Mouse (Mus musculus) liver, embryonic 14.5 days (tissue): ENCODE measurements around the gene Dmwd. TPM values are rescaled to one million over a fixed set of nuclear protein-coding genes. Genes with fewer than 3 reads are reported as not detected.
A peak's percentile ranks its signal among the peaks of the same experiment; 100 is the strongest.

Experiments
- ATAC-seq: fragments of 200-750 bp; cut with Nextera tagmentation; 2 replicates; pipeline ENCODE4 v1.8.0; 2017; ENCODE audit warnings: moderate number of reproducible peaks, mild to moderate bottlenecking, moderate library complexity; ENCODE audit not compliant: insufficient read depth
- DNase-seq, 3 experiments: peaks; one replicate each; pipeline ENCODE4 v3.0.0-alpha.2; 2012 to 2013; ENCODE audit warnings: low read depth in 3 of 3, low spot score in 3 of 3
- H3K27ac ChIP-seq: fragments of 300-500 bp; sonication (generic); 2 replicates; pipeline ENCODE4 v1.5.1; 2014; ENCODE audit warnings: moderate library complexity, mild to moderate bottlenecking, control low read depth, inconsistent platforms
- H3K27me3 ChIP-seq: fragments of 300-500 bp; sonication (generic); 2 replicates; pipeline ENCODE4 v1.6.1; 2014; ENCODE audit warnings: mild to moderate bottlenecking, low read length, moderate library complexity; ENCODE audit not compliant: control insufficient read depth, insufficient read depth
- H3K36me3 ChIP-seq: fragments of 300-500 bp; sonication (generic); replicated peaks from 2 replicates; pipeline ENCODE4 v1.6.1; 2014; ENCODE audit warnings: low read depth; ENCODE audit not compliant: control insufficient read depth, insufficient read depth
- H3K4me1 ChIP-seq, 2 experiments: fragments of 200-500 bp in 1 of 2; fragments of 300-500 bp in 1 of 2; sonication (generic) in 1 of 2; replicated peaks; 2 replicates each; pipeline ENCODE4 v1.6.1; 2012 to 2014; ENCODE audit warnings: antibody characterized with exemption in 1 of 2, inconsistent platforms in 1 of 2, low read length in 1 of 2; ENCODE audit not compliant: control insufficient read depth in 2 of 2, insufficient read depth in 2 of 2
- H3K4me2 ChIP-seq: fragments of 300-500 bp; sonication (generic); 2 replicates; pipeline ENCODE4 v1.6.1; 2014; ENCODE audit warnings: low read depth, mild to moderate bottlenecking, control low read depth, moderate library complexity
- H3K4me3 ChIP-seq, 2 experiments: fragments of 200-500 bp in 1 of 2; fragments of 300-500 bp in 1 of 2; sonication (generic) in 1 of 2; 2 replicates each; pipeline ENCODE4 v1.5.1; 2012 to 2014; ENCODE audit warnings: low read depth in 2 of 2, low read length in 2 of 2, mild to moderate bottlenecking in 2 of 2, control low read depth in 1 of 2, inconsistent platforms in 1 of 2, moderate library complexity in 1 of 2; ENCODE audit not compliant: insufficient read depth in 1 of 2
- H3K9ac ChIP-seq: fragments of 300-500 bp; sonication (generic); replicated peaks from 2 replicates; pipeline ENCODE4 v1.6.1; 2014; ENCODE audit warnings: mild to moderate bottlenecking, control low read depth, moderate library complexity
- H3K9me3 ChIP-seq: fragments of 300-500 bp; sonication (generic); 2 replicates; pipeline ENCODE4 v1.6.1; 2016; ENCODE audit warnings: low read length, mixed read lengths; ENCODE audit not compliant: control insufficient read depth
- CTCF ChIP-seq: IDR thresholded peaks from 2 replicates; pipeline ENCODE4 v1.5.1; 2016; ENCODE audit warnings: antibody characterized with exemption, low read depth, control low read depth
- EP300 ChIP-seq: IDR thresholded peaks from 2 replicates; pipeline ENCODE4 v1.6.1; 2016; ENCODE audit warnings: antibody characterized with exemption, low read depth
- WGBS: fragments of 180-500 bp; shearing (Covaris S2); extraction: QIAGEN DNeasy Blood & Tissue Kit; methylation state at CpG from one replicate; pipeline ENCODE4 v1.1.7; 2014; ENCODE audit not compliant: insufficient replicate concordance; 5-methylcytosine and 5-hydroxymethylcytosine counted together
- polyA plus RNA-seq, 2 experiments: library from polyadenylated mRNA; depleted of rRNA in 1 of 2; stranded (reverse) in 1 of 2; unstranded in 1 of 2; fragments of >200 nt; fragmentation: Nextera tagmentation in 1 of 2; extraction: Ambion mirVana in 1 of 2; gene quantifications; 2 replicates each; pipeline versions ENCODE4 v1.2.1 to v1.2.3; 2012 to 2014

Gene Dmwd
- polyA plus RNA-seq, 2 experiments, result 3.5 to 18.1 TPM

- peaks cover 0 to 13% of the 10 kb centered on the region in 2 experiments; a peak in 3 of 4 replicates for H3K4me1 ChIP-seq
Measured at GRCm38 (mm10) chr7:19095751-19096110, 19.7 kb downstream of the Dmwd start.

GRCm38 (mm10) chr7:19096421-19096976, 20.5 kb downstream of the Dmwd start:
- no peak overlapping the region for H3K9ac ChIP-seq
- WGBS, result 51% methylated on average over 5 of the region's 5 CpGs
- H3K36me3 ChIP-seq, result no peaks in the 10 kb centered on the region
- H3K27ac ChIP-seq, result no peak overlapping the region
- no peak for DNase-seq
- no peak overlapping the region for H3K4me3 ChIP-seq
- peaks cover 0 to 13% of the 10 kb centered on the region in 2 experiments; a peak in 3 of 4 replicates for H3K4me1 ChIP-seq
- no peaks in the 10 kb centered on the region for H3K9me3 ChIP-seq
- H3K4me2 ChIP-seq, result peak overlapping the region; percentile 95
- H3K27me3 ChIP-seq, result peaks cover 38% of the 10 kb centered on the region
- no peak for TF ChIP-seq CTCF
- TF ChIP-seq EP300, result no peak
- no peak for ATAC-seq

More at GRCm38 (mm10) chr7:19095751-19096110, 19.7 kb downstream of the Dmwd start:
- Histone ChIP-seq H3K36me3 (no peaks in the 10 kb centered on the region), H3K4me3 (peak overlapping the region; percentile 64 to 68), H3K27ac (no peak overlapping the region), H3K4me2 (peak overlapping the region; percentile 95), H3K27me3 (peaks cover 43% of the 10 kb centered on the region), H3K9ac (no peak overlapping the region), H3K9me3 (no peaks in the 10 kb centered on the region)
- 3% methylated on average over 19 of the region's 19 CpGs for WGBS
- ATAC-seq, result no peak
- DNase-seq, result no peak
- TF ChIP-seq EP300 (no peak), CTCF (no peak)

GRCm38 (mm10) chr7:19097217-19097616, 21.2 kb downstream of the Dmwd start:
- H3K9ac ChIP-seq, result no peak overlapping the region
- no peak overlapping the region for H3K4me3 ChIP-seq
- ATAC-seq (no peak), DNase-seq (no peak)
- no peak overlapping the region for H3K4me2 ChIP-seq
- peaks cover 32% of the 10 kb centered on the region for H3K27me3 ChIP-seq
- H3K9me3 ChIP-seq, result no peaks in the 10 kb centered on the region
- 23% methylated on average over 2 of the region's 2 CpGs for WGBS
- no peak overlapping the region for H3K27ac ChIP-seq
- TF ChIP-seq CTCF, result no peak
- TF ChIP-seq EP300, result no peak
- peaks cover 0 to 13% of the 10 kb centered on the region in 2 experiments; a peak in 3 of 4 replicates for H3K4me1 ChIP-seq
- H3K36me3 ChIP-seq, result no peaks in the 10 kb centered on the region

DNA sequence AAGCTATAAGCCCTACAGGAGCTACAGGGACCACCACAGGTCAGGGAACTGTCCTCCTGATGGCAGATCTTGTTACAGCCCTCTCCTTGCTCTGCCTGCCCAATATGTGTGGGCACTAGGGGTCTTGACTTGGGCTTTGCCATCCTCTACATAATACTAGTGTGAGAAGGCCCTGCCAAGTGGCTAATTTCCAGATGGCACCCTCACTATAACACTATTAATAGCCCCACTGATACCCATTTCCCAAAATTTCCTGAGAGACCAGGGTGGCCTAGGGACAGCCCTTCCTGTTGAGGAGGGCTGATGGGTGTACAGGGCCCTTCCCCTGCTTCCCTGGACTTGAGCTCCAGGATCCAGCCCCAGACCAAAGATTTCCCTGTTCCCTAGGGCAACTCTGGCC, 21.8 kb downstream of the Dmwd start:
- ATAC-seq (no peak), DNase-seq (no peak)
- Histone ChIP-seq H3K4me2 (no peak overlapping the region), H3K27me3 (peaks cover 26% of the 10 kb centered on the region), H3K36me3 (no peaks in the 10 kb centered on the region), H3K9ac (no peak overlapping the region), H3K27ac (no peak overlapping the region), H3K4me1 (peaks cover 0 to 11% of the 10 kb centered on the region in 2 experiments; a peak in 3 of 4 replicates), H3K4me3 (no peak overlapping the region), H3K9me3 (no peaks in the 10 kb centered on the region)
- TF ChIP-seq CTCF (no peak), EP300 (no peak)

- ATAC-seq (no peak), DNase-seq (no peak)
- Histone ChIP-seq H3K27ac (no peak overlapping the region), H3K36me3 (no peaks in the 10 kb centered on the region), H3K4me1 (peaks cover 0 to 8% of the 10 kb centered on the region in 2 experiments; a peak in 1 of 4 replicates), H3K27me3 (peaks cover 25% of the 10 kb centered on the region), H3K9ac (no peak overlapping the region), H3K9me3 (no peaks in the 10 kb centered on the region), H3K4me2 (no peak overlapping the region), H3K4me3 (no peak overlapping the region)
- WGBS, result 64% methylated on average over 7 of the region's 7 CpGs
- TF ChIP-seq EP300, result no peak
Measured at GRCm38 (mm10) chr7:19098811-19099210, 22.8 kb downstream of the Dmwd start.
